Mouse (Mus musculus) MEL (cell line): Measurements from ENCODE around the gene Lzts2. TPM values are rescaled to one million over a fixed set of nuclear protein-coding genes. Genes with fewer than 3 reads are reported as not detected.

Experiments used
- DNase-seq: peaks from one replicate; pipeline ENCODE4 v3.0.0; 2011; ENCODE audit warnings: low read depth, low spot score
- H3K27ac ChIP-seq: 2 replicates; pipeline ENCODE4 v1.5.1; 2012; ENCODE audit warnings: low read depth, mild to moderate bottlenecking, control low read depth, low read length, moderate library complexity; ENCODE audit not compliant: control insufficient read depth
- H3K27me3 ChIP-seq, 2 experiments: fragments of 150-350 bp in 1 of 2; sonication (generic) in 1 of 2; 2 replicates each; pipeline ENCODE4 v1.6.1; 2012; ENCODE audit warnings: low read length in 2 of 2, mild to moderate bottlenecking in 2 of 2, improper control_type of control experiment in 1 of 2, moderate library complexity in 1 of 2; ENCODE audit not compliant: insufficient read depth in 2 of 2, control insufficient read depth in 1 of 2
- H3K36me3 ChIP-seq, 2 experiments: 2 replicates each; pipeline ENCODE4 v1.6.1; 2012 to 2014; ENCODE audit warnings: low read length in 2 of 2, improper control_type of control experiment in 1 of 2, inconsistent platforms in 1 of 2, mild to moderate bottlenecking in 1 of 2; ENCODE audit not compliant: insufficient read depth in 2 of 2, control insufficient read depth in 1 of 2
- H3K4me1 ChIP-seq, 2 experiments: fragments of 150-350 bp in 1 of 2; sonication (generic) in 1 of 2; 2 replicates each; pipeline ENCODE4 v1.6.1; 2012; ENCODE audit warnings: low read length in 2 of 2, improper control_type of control experiment in 1 of 2, mild to moderate bottlenecking in 1 of 2; ENCODE audit not compliant: insufficient read depth in 2 of 2, control insufficient read depth in 1 of 2
- H3K4me3 ChIP-seq, 2 experiments: fragments of 150-350 bp in 1 of 2; sonication (generic) in 1 of 2; 2 replicates each; pipeline ENCODE4 v1.5.1; 2012; ENCODE audit warnings: low read depth in 2 of 2, low read length in 2 of 2, mild to moderate bottlenecking in 2 of 2, moderate library complexity in 2 of 2, control low read depth in 1 of 2, improper control_type of control experiment in 1 of 2; ENCODE audit not compliant: control insufficient read depth in 1 of 2, insufficient read depth in 1 of 2
- H3K79me2 ChIP-seq: 2 replicates; pipeline ENCODE4 v1.6.1; 2012; ENCODE audit warnings: mild to moderate bottlenecking, low read length, moderate library complexity; ENCODE audit not compliant: control insufficient read depth, poor library complexity, insufficient read depth
- H3K9ac ChIP-seq: 2 replicates; pipeline ENCODE4 v1.6.1; 2012; ENCODE audit warnings: low read depth, mild to moderate bottlenecking, control low read depth, low read length, moderate library complexity; ENCODE audit not compliant: control insufficient read depth, poor library complexity, severe bottlenecking
- H3K9me3 ChIP-seq: fragments of 150-350 bp; sonication (generic); replicated peaks from 2 replicates; pipeline ENCODE4 v1.6.1; 2012; ENCODE audit warnings: mild to moderate bottlenecking, low read length, improper control_type of control experiment, moderate library complexity; ENCODE audit not compliant: insufficient read depth
- BHLHE40 ChIP-seq: IDR thresholded peaks from 2 replicates; pipeline ENCODE4 v1.6.1; 2012; ENCODE audit warnings: low read depth, mild to moderate bottlenecking, inconsistent platforms, low read length, improper control_type of control experiment, borderline replicate concordance
- CHD1 ChIP-seq: IDR thresholded peaks from 2 replicates; pipeline ENCODE4 v1.6.1; 2012; ENCODE audit warnings: low read depth, mild to moderate bottlenecking, inconsistent platforms, low read length, improper control_type of control experiment
- CTCF ChIP-seq, 3 experiments: IDR thresholded peaks in 2 of 3; conservative IDR thresholded peaks in 1 of 3; 2 replicates each; pipeline ENCODE4 v1.5.1; 2011 to 2012; ENCODE audit warnings: low read length in 3 of 3, low read depth in 2 of 3, mild to moderate bottlenecking in 2 of 3, improper control_type of control experiment in 1 of 3, inconsistent platforms in 1 of 3, mixed read lengths in 1 of 3, moderate library complexity in 1 of 3; ENCODE audit not compliant: control insufficient read depth in 1 of 3, insufficient read depth in 1 of 3, poor library complexity in 1 of 3, severe bottlenecking in 1 of 3
- E2F4 ChIP-seq: IDR thresholded peaks from 2 replicates; pipeline ENCODE4 v1.6.1; 2011; ENCODE audit warnings: low read depth, low read length, improper control_type of control experiment, borderline replicate concordance
- ELF1 ChIP-seq: IDR thresholded peaks from 2 replicates; pipeline ENCODE4 v1.6.1; 2014; ENCODE audit warnings: low read depth, mild to moderate bottlenecking, inconsistent platforms, low read length, improper control_type of control experiment, moderate library complexity
- ETS1 ChIP-seq: IDR thresholded peaks from 2 replicates; pipeline ENCODE4 v1.6.1; 2012; ENCODE audit warnings: low read depth, mild to moderate bottlenecking, inconsistent platforms, low read length, improper control_type of control experiment, moderate library complexity
- HCFC1 ChIP-seq: IDR thresholded peaks from 2 replicates; pipeline ENCODE4 v1.6.1; 2012; ENCODE audit warnings: low read depth, mild to moderate bottlenecking, inconsistent platforms, low read length, improper control_type of control experiment, moderate library complexity
- JUND ChIP-seq: IDR thresholded peaks from 2 replicates; pipeline ENCODE4 v1.6.1; 2011; ENCODE audit warnings: low read depth, mild to moderate bottlenecking, improper control_type of control experiment, low read length
- MAFK ChIP-seq: IDR thresholded peaks from 2 replicates; pipeline ENCODE4 v1.6.1; 2011; ENCODE audit warnings: low read depth, mild to moderate bottlenecking, low read length, improper control_type of control experiment, borderline replicate concordance
- MAX ChIP-seq: IDR thresholded peaks from 2 replicates; pipeline ENCODE4 v1.6.1; 2011; ENCODE audit warnings: low read length, improper control_type of control experiment
- MAZ ChIP-seq: IDR thresholded peaks from 2 replicates; pipeline ENCODE4 v1.6.1; 2012; ENCODE audit warnings: low read depth, mild to moderate bottlenecking, inconsistent platforms, low read length, improper control_type of control experiment
- MEF2A ChIP-seq: IDR thresholded peaks from 2 replicates; pipeline ENCODE4 v1.6.1; 2014; ENCODE audit warnings: low read depth, mild to moderate bottlenecking, inconsistent platforms, low read length, improper control_type of control experiment; ENCODE audit not compliant: poor library complexity, insufficient replicate concordance, severe bottlenecking; ENCODE audit errors: extremely low read depth
- MXI1 ChIP-seq: IDR thresholded peaks from 2 replicates; pipeline ENCODE4 v1.6.1; 2011; ENCODE audit warnings: mild to moderate bottlenecking, low read depth, low read length, improper control_type of control experiment
- MYB ChIP-seq: IDR thresholded peaks from 2 replicates; pipeline ENCODE4 v1.6.1; 2011; ENCODE audit warnings: mild to moderate bottlenecking, low read depth, low read length, improper control_type of control experiment
- MYC ChIP-seq: IDR thresholded peaks from 2 replicates; pipeline ENCODE4 v1.6.1; 2011; ENCODE audit warnings: low read depth, mild to moderate bottlenecking, low read length, improper control_type of control experiment, moderate library complexity
- NELFE ChIP-seq: IDR thresholded peaks from 2 replicates; pipeline ENCODE4 v1.6.1; 2011; ENCODE audit warnings: low read depth, low read length, improper control_type of control experiment
- NRF1 ChIP-seq: IDR thresholded peaks from 2 replicates; pipeline ENCODE4 v1.6.1; 2014; ENCODE audit warnings: low read depth, mild to moderate bottlenecking, inconsistent platforms, low read length, improper control_type of control experiment, moderate library complexity; ENCODE audit not compliant: poor library complexity, insufficient read depth, severe bottlenecking
- POLR2A ChIP-seq, 2 experiments: IDR thresholded peaks; 2 replicates each; pipeline ENCODE4 v1.6.1; 2011 to 2012; ENCODE audit warnings: low read length in 2 of 2, mild to moderate bottlenecking in 2 of 2, control low read depth in 1 of 2, improper control_type of control experiment in 1 of 2, low read depth in 1 of 2, moderate library complexity in 1 of 2; ENCODE audit not compliant: control insufficient read depth in 1 of 2, insufficient read depth in 1 of 2, poor library complexity in 1 of 2
- POLR2AphosphoS2 ChIP-seq: IDR thresholded peaks from 2 replicates; pipeline ENCODE4 v1.6.1; 2011; ENCODE audit warnings: low read length, improper control_type of control experiment
- POLR2AphosphoS5 ChIP-seq: IDR thresholded peaks from 2 replicates; pipeline ENCODE4 v1.6.1; 2012; ENCODE audit warnings: low read depth, borderline replicate concordance, mild to moderate bottlenecking, inconsistent platforms, low read length, moderate library complexity, mixed read lengths
- RAD21 ChIP-seq: IDR thresholded peaks from 2 replicates; pipeline ENCODE4 v1.6.1; 2011; ENCODE audit warnings: mild to moderate bottlenecking, low read depth, low read length, improper control_type of control experiment
- RCOR1 ChIP-seq: IDR thresholded peaks from 2 replicates; pipeline ENCODE4 v1.6.1; 2012; ENCODE audit warnings: low read depth, mild to moderate bottlenecking, inconsistent platforms, low read length, improper control_type of control experiment
- SMC3 ChIP-seq: IDR thresholded peaks from 2 replicates; pipeline ENCODE4 v1.6.1; 2011; ENCODE audit warnings: low read depth, low read length, improper control_type of control experiment
- TAL1 ChIP-seq: IDR thresholded peaks from 2 replicates; pipeline ENCODE4 v1.6.1; 2012; ENCODE audit warnings: mild to moderate bottlenecking, inconsistent platforms, low read length, moderate library complexity, mixed read lengths
- TBP ChIP-seq: IDR thresholded peaks from 2 replicates; pipeline ENCODE4 v1.8.0; 2011; ENCODE audit warnings: low read depth, low read length, improper control_type of control experiment
- TCF12 ChIP-seq: IDR thresholded peaks from 2 replicates; pipeline ENCODE4 v1.6.1; 2014; ENCODE audit warnings: low read depth, mild to moderate bottlenecking, inconsistent platforms, low read length, improper control_type of control experiment, moderate library complexity
- UBTF ChIP-seq: IDR thresholded peaks from 2 replicates; pipeline ENCODE4 v1.6.1; 2012; ENCODE audit warnings: low read depth, mild to moderate bottlenecking, inconsistent platforms, low read length, improper control_type of control experiment, moderate library complexity, borderline replicate concordance; ENCODE audit not compliant: insufficient read depth
- USF1 ChIP-seq: IDR thresholded peaks from 2 replicates; pipeline ENCODE4 v1.6.1; 2014; ENCODE audit warnings: low read depth, mild to moderate bottlenecking, inconsistent platforms, low read length, improper control_type of control experiment, moderate library complexity
- ZC3H11A ChIP-seq: IDR thresholded peaks from 2 replicates; pipeline ENCODE4 v1.6.1; 2012; ENCODE audit warnings: low read depth, mild to moderate bottlenecking, inconsistent platforms, low read length, improper control_type of control experiment
- ZKSCAN1 ChIP-seq: IDR thresholded peaks from 2 replicates; pipeline ENCODE4 v1.6.1; 2012; ENCODE audit warnings: low read depth, mild to moderate bottlenecking, inconsistent platforms, low read length, improper control_type of control experiment, moderate library complexity
- ZMIZ1 ChIP-seq: IDR thresholded peaks from 2 replicates; pipeline ENCODE4 v1.6.1; 2012; ENCODE audit warnings: low read depth, mild to moderate bottlenecking, inconsistent platforms, low read length, improper control_type of control experiment, moderate library complexity
- polyA plus RNA-seq, 2 experiments: library from polyadenylated mRNA; stranded (reverse) in 1 of 2; unstranded in 1 of 2; fragments of >175 nt in 1 of 2; fragments of >200 nt in 1 of 2; gene quantifications; 2 replicates each; pipeline versions ENCODE4 v1.2.1 to v1.2.4; 2012; ENCODE audit warnings: low replicate concordance in 2 of 2, low read depth in 1 of 2; ENCODE audit not compliant: insufficient read length in 2 of 2, insufficient read depth in 1 of 2, missing spikeins in 1 of 2
- total RNA-seq: library from RNA; depleted of rRNA; stranded (reverse); fragments of 300-350 nt; gene quantifications from 2 replicates; pipeline ENCODE4 v1.2.3, GENCODE M21; 2012

Gene Lzts2
- total and polyA plus RNA-seq, 3 experiments: 4.0 to 13.1 TPM; not detected in 1

GRCm38 (mm10) chr19:45012219-45012618 is 2.0 kb upstream of the Lzts2 start:
- Histone ChIP-seq H3K27ac (no peak overlapping the region), H3K79me2 (peaks cover 11% of the 10 kb centered on the region), H3K9me3 (no peaks in the 10 kb centered on the region), H3K4me1 (peaks cover 6 to 27% of the 10 kb centered on the region in 2 experiments), H3K4me3 (no peak overlapping the region), H3K36me3 (peaks cover 0 to 18% of the 10 kb centered on the region in 2 experiments), H3K9ac (no peak overlapping the region), H3K27me3 (no peaks in the 10 kb centered on the region)
- TF ChIP-seq ZC3H11A (no peak), CHD1 (no peak), ZMIZ1 (no peak), USF1 (no peak), ZKSCAN1 (no peak), TBP (no peak), POLR2AphosphoS2 (no peak), POLR2A (IDR thresholded peaks at IDR 0.05; ENCODE audit: control insufficient read depth in 1 of 2, insufficient read depth in 1 of 2, low read depth in 1 of 2, low read length in 2 of 2, poor library complexity in 1 of 2) (no peak), RCOR1 (no peak), SMC3 (no peak), TAL1 (no peak), MXI1 (no peak)
- DNase-seq: no peak

GRCm38 (mm10) chr19:45012636-45013035 is 1.6 kb upstream of the Lzts2 start:
- Histone ChIP-seq H3K36me3 (peaks cover 0 to 14% of the 10 kb centered on the region in 2 experiments), H3K27ac (no peak overlapping the region), H3K9me3 (no peaks in the 10 kb centered on the region), H3K4me1 (peaks cover 6 to 23% of the 10 kb centered on the region in 2 experiments), H3K9ac (no peak overlapping the region), H3K27me3 (no peaks in the 10 kb centered on the region), H3K4me3 (no peak overlapping the region), H3K79me2 (peaks cover 7% of the 10 kb centered on the region)
- DNase-seq: peak; percentile 67
- TF ChIP-seq RAD21 (peak; percentile 48), MYB (no peak), TAL1 (no peak), JUND (no peak), UBTF (no peak), MXI1 (no peak), ZC3H11A (peak; percentile 20; the same call in 1 of the 2 replicates), NELFE (no peak), POLR2AphosphoS2 (no peak), USF1 (no peak), ZMIZ1 (no peak), CTCF (IDR thresholded peaks at IDR 0.05 in 2 of 3, conservative IDR thresholded peaks at IDR 0.05 in 1 of 3; ENCODE audit: control insufficient read depth in 1 of 3, insufficient read depth in 1 of 3, low read depth in 2 of 3, low read length in 3 of 3, poor library complexity in 1 of 3, severe bottlenecking in 1 of 3) (peak in 2 of 3 experiments; percentile 58 to 77; a peak in 4 of 6 replicates), NRF1 (no peak), E2F4 (no peak), ETS1 (no peak), MAX (no peak), TCF12 (no peak), TBP (no peak), MEF2A (no peak), HCFC1 (no peak), MYC (no peak), ELF1 (no peak), MAZ (no peak), BHLHE40 (no peak), MAFK (no peak), SMC3 (peak; percentile 63), RCOR1 (no peak), POLR2AphosphoS5 (no peak)
